Mouse (Mus musculus): ENCODE data around the gene Tmem175.

- no peak for TF ChIP-seq POLR2A (IDR thresholded peaks at IDR 0.05; ENCODE audit: borderline replicate concordance, extremely low read depth, low read depth, low read length)
- no peak for TF ChIP-seq CTCF (IDR thresholded peaks at IDR 0.05; ENCODE audit: insufficient read depth, low read length)
Observed at GRCm38 (mm10) chr5:108655891-108656650, 26.5 kb downstream of the Tmem175 start.

Data from lung, adult 2 months (tissue).